Mouse (Mus musculus) forebrain, embryonic 13.5 days (tissue): ENCODE measurements around the gene Slc25a47. TPM values are rescaled to one million over a fixed set of nuclear protein-coding genes. Genes with fewer than 3 reads are reported as not detected.
A peak's percentile ranks its signal among the peaks of the same experiment; 100 is the strongest.

Experiments used
- ATAC-seq: fragments of 200-750 bp; cut with Nextera tagmentation; 2 replicates; pipeline ENCODE4 v1.8.0; 2017
- H3K27ac ChIP-seq: fragments of 300-500 bp; sonication (generic); 2 replicates; pipeline ENCODE4 v1.5.1; 2015; ENCODE audit warnings: inconsistent platforms, mild to moderate bottlenecking, moderate library complexity
- H3K27me3 ChIP-seq: fragments of 300-500 bp; sonication (generic); 2 replicates; pipeline ENCODE4 v1.6.1; 2015; ENCODE audit warnings: mild to moderate bottlenecking, inconsistent platforms
- H3K36me3 ChIP-seq: fragments of 300-500 bp; sonication (generic); 2 replicates; pipeline ENCODE4 v1.6.1; 2015; ENCODE audit warnings: mild to moderate bottlenecking, inconsistent platforms; ENCODE audit not compliant: poor library complexity, severe bottlenecking
- H3K4me1 ChIP-seq: fragments of 300-500 bp; sonication (generic); 2 replicates; pipeline ENCODE4 v1.6.1; 2015; ENCODE audit warnings: inconsistent platforms
- H3K4me2 ChIP-seq: fragments of 300-500 bp; sonication (generic); 2 replicates; pipeline ENCODE4 v1.6.1; 2015; ENCODE audit warnings: inconsistent platforms, mild to moderate bottlenecking, moderate library complexity
- H3K4me3 ChIP-seq: fragments of 300-500 bp; sonication (generic); 2 replicates; pipeline ENCODE4 v1.5.1; 2015; ENCODE audit warnings: mild to moderate bottlenecking, inconsistent platforms
- H3K9ac ChIP-seq: fragments of 300-500 bp; sonication (generic); 2 replicates; pipeline ENCODE4 v1.6.1; 2015; ENCODE audit warnings: mild to moderate bottlenecking, inconsistent platforms
- H3K9me3 ChIP-seq: fragments of 300-500 bp; sonication (generic); replicated peaks from 2 replicates; pipeline ENCODE4 v1.6.1; 2016; ENCODE audit warnings: inconsistent platforms
- WGBS: fragments of 180-500 bp; shearing (Covaris S2); methylation state at CpG from one replicate; pipeline ENCODE4 v1.1.7; 2015; 5-methylcytosine and 5-hydroxymethylcytosine counted together
- polyA plus RNA-seq: library from polyadenylated mRNA; unstranded; fragments of >200 nt; fragmentation: Nextera tagmentation; extraction: Ambion mirVana; gene quantifications from 2 replicates; pipeline ENCODE4 v1.2.1, GENCODE M21; 2015

Gene Slc25a47
- polyA plus RNA-seq, 1 experiment from 2014 or later: 15.6 TPM

DNA sequence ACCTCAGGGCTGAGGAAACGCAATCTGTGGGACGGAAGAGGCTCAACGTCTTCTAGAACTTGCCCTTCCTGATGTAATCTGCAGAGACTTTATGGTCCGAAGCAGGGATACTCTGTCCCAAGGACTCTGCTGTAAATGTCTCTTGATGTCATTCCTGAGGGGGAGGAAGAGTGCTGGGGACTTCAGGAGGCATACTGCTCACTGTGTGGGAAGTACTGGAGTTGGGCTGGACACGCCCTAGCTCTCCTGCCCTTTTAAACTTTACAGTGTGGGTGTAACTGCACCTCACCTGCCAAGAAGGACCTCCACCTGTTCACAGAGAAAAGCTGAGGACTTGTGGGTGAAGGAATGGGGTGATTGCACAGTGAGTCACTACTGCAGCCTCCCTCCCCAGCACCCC lies 44.8 kb downstream of the Slc25a47 start:
- H3K27me3 ChIP-seq: no peaks in the 10 kb centered on the region
- 97% methylated on average over 5 of the region's 5 CpGs for WGBS

DNA sequence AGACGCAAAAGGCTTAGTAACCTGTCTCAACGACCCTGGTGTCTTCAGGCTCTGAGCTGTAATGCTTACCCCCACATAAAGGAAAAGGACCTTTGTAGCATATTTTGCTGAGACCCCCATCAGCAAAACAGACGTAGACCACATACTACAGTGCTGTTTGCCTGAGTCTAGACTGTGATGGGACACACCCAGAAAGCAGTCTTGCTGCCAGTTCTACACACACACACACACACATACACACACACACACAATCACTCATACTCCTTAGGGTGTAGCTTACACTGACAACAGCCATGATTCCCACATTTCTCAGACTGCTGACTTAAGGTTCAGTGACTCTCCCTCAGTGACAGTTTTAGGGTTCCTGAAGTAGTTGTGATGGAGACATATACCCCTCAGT lies 45.3 kb downstream of the Slc25a47 start:
- Histone ChIP-seq H3K27me3 (no peaks in the 10 kb centered on the region), H3K4me3 (no peak overlapping the region), H3K4me2 (no peak overlapping the region), H3K9ac (no peak overlapping the region), H3K27ac (no peak overlapping the region), H3K9me3 (no peaks in the 10 kb centered on the region), H3K4me1 (no peaks in the 10 kb centered on the region), H3K36me3 (peaks cover 93% of the 10 kb centered on the region)
- 91% methylated on average over 3 of the region's 3 CpGs for WGBS
- ATAC-seq: no peak

More for the DNA sequence above, 44.8 kb downstream of the Slc25a47 start:
- no peak overlapping the region for H3K4me2 ChIP-seq
- no peaks in the 10 kb centered on the region for H3K9me3 ChIP-seq
- H3K36me3 ChIP-seq: peaks cover 93% of the 10 kb centered on the region
- H3K4me3 ChIP-seq: no peak overlapping the region
- no peak for ATAC-seq
- no peak overlapping the region for H3K9ac ChIP-seq
- no peaks in the 10 kb centered on the region for H3K4me1 ChIP-seq
- H3K27ac ChIP-seq: no peak overlapping the region

DNA sequence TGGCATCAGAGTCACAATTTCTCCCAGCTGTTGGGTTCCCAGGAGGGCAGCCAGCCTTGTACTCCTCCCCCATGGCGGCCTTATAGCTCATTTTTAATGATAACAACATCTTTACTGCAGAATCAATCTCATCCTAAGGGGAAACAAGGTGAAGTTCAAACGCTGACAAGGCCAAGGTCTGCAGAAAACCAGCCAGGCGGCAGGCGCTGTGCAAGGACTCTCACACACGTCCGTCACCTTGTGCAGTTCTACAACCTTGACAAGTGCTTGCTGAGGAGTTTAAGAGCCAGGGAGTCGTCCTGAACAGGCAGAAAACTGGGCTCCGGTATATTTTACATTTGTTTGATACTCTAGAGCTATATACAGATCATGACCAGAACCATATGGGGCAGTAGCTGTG lies 46.9 kb downstream of the Slc25a47 start:
- ATAC-seq: no peak
- 92% methylated on average over 8 of the region's 8 CpGs for WGBS
- no peak overlapping the region for H3K27ac ChIP-seq
- no peak overlapping the region for H3K4me2 ChIP-seq
- H3K36me3 ChIP-seq: peaks cover 96% of the 10 kb centered on the region
- no peak overlapping the region for H3K4me3 ChIP-seq
- no peaks in the 10 kb centered on the region for H3K27me3 ChIP-seq
- H3K9me3 ChIP-seq: no peaks in the 10 kb centered on the region
- no peaks in the 10 kb centered on the region for H3K4me1 ChIP-seq
- H3K9ac ChIP-seq: no peak overlapping the region

DNA sequence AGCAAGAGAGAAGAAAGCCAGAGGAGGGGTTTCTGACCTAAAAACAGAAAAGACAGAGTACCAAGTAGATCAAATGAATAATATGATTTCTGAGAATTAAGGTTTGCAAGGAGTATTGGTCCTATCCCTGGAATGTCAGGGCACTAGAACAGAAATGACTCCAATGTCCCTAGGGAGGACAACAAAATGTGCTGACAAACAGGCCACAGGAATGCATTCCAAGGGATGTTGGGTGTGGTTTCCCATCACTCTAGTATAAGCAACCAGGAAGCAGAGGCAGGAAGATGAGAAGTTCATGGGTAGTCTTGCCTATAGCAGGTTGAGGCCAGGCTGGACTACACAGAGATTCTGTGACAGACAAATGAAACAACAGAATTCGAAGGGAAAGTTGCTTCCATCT lies 50.1 kb downstream of the Slc25a47 start:
- 97% methylated on average over 1 of the region's 1 CpGs for WGBS
- H3K4me1 ChIP-seq: no peaks in the 10 kb centered on the region
- H3K27ac ChIP-seq: no peak overlapping the region
- no peak overlapping the region for H3K4me2 ChIP-seq
- peaks cover 94% of the 10 kb centered on the region for H3K36me3 ChIP-seq
- no peaks in the 10 kb centered on the region for H3K27me3 ChIP-seq
- H3K4me3 ChIP-seq: no peak overlapping the region
- H3K9me3 ChIP-seq: no peaks in the 10 kb centered on the region
- H3K9ac ChIP-seq: no peak overlapping the region
- no peak for ATAC-seq

DNA sequence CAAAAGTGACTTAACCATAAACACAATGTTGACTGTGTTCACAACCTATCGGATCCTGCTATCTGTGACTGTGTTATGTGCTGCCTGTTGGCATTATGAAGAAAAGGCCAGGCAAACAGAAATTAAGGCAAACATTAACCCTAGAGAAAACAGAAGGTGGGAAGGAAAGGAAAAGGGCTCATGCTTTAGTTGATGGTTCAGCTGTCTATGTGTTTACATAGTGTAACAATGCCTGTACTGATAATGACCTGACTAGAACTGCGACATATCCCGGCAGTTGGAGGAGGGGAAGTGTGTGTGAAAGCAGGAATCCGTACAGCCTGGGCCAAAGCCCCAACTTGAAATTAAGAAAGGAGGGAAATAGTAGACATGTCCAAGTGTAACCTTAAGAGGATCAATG lies 51.2 kb downstream of the Slc25a47 start:
- Histone ChIP-seq H3K4me3 (no peak overlapping the region), H3K36me3 (peaks cover 84% of the 10 kb centered on the region), H3K4me2 (no peak overlapping the region), H3K27me3 (no peaks in the 10 kb centered on the region), H3K27ac (no peak overlapping the region), H3K4me1 (no peaks in the 10 kb centered on the region), H3K9ac (no peak overlapping the region), H3K9me3 (no peaks in the 10 kb centered on the region)
- no peak for ATAC-seq
- 92% methylated on average over 4 of the region's 4 CpGs for WGBS

DNA sequence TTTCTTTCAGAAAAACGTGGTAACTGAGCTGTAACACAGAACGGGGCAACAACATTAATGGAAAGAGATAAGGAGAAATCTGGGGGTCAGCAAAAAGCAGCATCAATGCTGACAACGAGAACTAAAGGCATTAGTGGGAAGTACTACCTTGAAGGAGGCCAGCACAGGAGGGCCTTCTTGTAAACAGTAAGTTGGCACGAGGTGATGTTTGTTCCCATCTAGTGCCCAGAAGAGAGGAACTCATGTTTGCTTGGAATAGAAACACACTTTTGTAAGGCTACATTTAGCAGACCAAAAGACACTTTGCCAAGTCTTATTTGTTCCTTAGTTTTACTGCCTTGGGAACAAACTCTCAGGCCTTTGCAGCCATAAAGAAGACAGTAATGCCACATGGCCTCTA lies 52.8 kb downstream of the Slc25a47 start:
- H3K4me3 ChIP-seq: no peak overlapping the region
- ATAC-seq: no peak
- no peak overlapping the region for H3K27ac ChIP-seq
- H3K4me2 ChIP-seq: no peak overlapping the region
- H3K36me3 ChIP-seq: peaks cover 70% of the 10 kb centered on the region
- H3K4me1 ChIP-seq: peaks cover 13% of the 10 kb centered on the region
- no peak overlapping the region for H3K9ac ChIP-seq
- no peaks in the 10 kb centered on the region for H3K9me3 ChIP-seq
- WGBS: 64% methylated on average over 4 of the region's 4 CpGs
- H3K27me3 ChIP-seq: no peaks in the 10 kb centered on the region

DNA sequence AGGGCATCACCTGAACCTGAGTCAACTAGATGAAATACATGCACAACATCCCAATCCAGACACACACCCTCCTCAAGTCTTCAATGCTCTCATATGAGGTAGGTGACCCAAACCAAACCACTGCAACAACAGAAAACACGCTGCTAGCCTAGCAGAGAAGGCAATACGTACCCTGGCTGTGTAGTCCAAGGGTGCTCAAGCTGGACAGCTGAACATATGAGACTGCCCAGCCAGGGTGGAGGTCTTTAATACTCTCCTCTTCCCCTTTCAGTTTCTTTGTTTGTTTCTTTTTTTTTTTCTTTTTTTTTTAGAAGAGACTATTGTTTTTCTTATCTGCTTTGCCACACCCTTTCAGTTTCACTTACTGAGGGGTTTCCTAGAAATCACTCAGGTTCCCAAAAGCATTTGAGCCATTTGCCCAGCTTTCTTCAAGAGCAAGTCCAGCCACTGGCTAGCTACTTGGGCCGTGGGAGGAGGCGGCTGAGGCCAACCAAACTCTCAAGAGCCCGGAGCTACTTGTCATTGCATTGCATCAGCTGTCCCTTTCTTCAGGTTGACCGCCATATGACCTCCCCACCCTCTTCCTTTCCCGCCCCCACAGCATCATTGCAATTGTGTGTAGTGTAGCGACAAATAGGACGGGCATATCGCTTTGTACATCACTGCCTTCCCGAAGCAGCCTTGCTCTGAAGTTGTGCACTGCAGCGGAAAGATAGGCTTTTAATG lies 57.3 kb downstream of the Slc25a47 start, which contains the start of gene Wdr25:
Wdr25 (plus strand) TSS at position 643 of the 726 bp plus-strand sequence.
- H3K4me1 ChIP-seq: peaks cover 22% of the 10 kb centered on the region
- H3K4me2 ChIP-seq: peak within 1 kb of the TSS; percentile 81
- no peaks in the 10 kb centered on the region for H3K27me3 ChIP-seq
- H3K36me3 ChIP-seq: peaks cover 25% of the 10 kb centered on the region
- ATAC-seq: no peak
- 21% methylated on average over 12 of the region's 12 CpGs for WGBS
- H3K9ac ChIP-seq: peak within 1 kb of the TSS; percentile 83
- H3K27ac ChIP-seq: no peak within 1 kb of the TSS
- no peaks in the 10 kb centered on the region for H3K9me3 ChIP-seq
- peak within 1 kb of the TSS; percentile 94 for H3K4me3 ChIP-seq

DNA sequence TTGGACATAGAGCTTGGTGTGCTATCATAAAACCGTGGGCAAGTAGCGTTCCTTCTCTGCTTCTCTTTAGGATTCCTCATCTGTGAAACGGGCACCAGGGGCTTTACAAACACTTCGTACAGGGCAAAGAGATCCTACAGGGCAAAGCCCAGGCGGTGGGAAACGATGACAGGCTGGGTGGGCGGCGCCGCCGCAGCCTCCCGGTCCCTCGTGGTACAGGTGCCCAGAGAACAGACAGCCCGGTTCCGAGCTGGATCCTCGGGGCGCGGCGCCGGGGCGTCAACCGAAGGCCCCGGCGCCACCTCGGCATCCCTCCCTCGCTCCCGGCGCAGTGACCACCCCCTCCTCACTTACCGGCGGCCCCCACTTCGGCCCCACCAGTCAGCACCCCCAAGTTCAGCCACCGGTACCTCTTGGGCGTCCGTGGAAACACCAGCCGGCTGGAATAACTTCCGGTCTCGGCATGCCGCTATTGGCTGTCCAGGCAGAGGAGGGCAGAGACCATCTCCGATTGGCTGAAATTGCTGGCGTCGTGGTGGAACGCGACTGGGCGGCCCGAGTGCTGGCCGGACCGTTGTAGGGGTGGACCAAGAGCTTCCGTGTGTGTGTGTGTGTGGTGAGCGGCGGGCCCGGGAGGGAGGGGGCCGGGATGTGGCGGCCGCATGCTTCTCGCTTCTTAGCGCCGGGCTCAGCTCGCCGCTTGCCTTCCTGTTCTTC lies 58.0 kb downstream of the Slc25a47 start, which contains the start of gene Wars:
Wars (minus strand) TSS at position 460 of the 717 bp plus-strand sequence.
- H3K36me3 ChIP-seq: peaks cover 17% of the 10 kb centered on the region
- H3K4me3 ChIP-seq: peak within 1 kb of the TSS; percentile 94
- H3K27ac ChIP-seq: no peak within 1 kb of the TSS
- ATAC-seq: peak; percentile 100
- under 1% methylated on average over 52 of the region's 58 CpGs for WGBS
- H3K4me1 ChIP-seq: peaks cover 22% of the 10 kb centered on the region
- H3K4me2 ChIP-seq: peak within 1 kb of the TSS; percentile 81
- H3K27me3 ChIP-seq: no peaks in the 10 kb centered on the region
- H3K9me3 ChIP-seq: no peaks in the 10 kb centered on the region
- H3K9ac ChIP-seq: peak within 1 kb of the TSS; percentile 83

DNA sequence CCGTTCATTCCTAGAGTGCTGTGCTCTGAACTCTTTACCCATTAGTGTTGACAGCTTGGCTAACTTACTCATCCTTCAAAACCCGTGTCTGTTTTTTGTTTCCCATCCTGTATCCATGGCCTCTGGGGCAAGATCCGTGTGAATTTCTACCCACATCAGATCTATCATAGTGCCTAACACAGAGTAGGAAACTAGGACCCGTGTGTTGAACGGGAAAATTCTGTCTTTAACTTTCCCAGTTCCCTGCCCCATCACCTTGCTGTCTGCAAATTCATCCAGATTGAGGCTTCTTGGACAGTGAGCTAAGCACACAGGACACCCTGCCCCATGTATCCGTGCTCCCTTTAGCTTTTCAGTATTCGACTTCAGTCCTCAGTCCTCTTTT lies 58.6 kb downstream of the Slc25a47 start:
- peak overlapping the region; percentile 94 for H3K4me3 ChIP-seq
- H3K36me3 ChIP-seq: peaks cover 13% of the 10 kb centered on the region
- peaks cover 22% of the 10 kb centered on the region for H3K4me1 ChIP-seq
- 4% methylated on average over 7 of the region's 7 CpGs for WGBS
- H3K27me3 ChIP-seq: no peaks in the 10 kb centered on the region
- no peak overlapping the region for H3K27ac ChIP-seq
- H3K9me3 ChIP-seq: no peaks in the 10 kb centered on the region
- H3K4me2 ChIP-seq: peak overlapping the region; percentile 81
- peak overlapping the region; percentile 83 for H3K9ac ChIP-seq
- no peak; the same call in 1 of the 2 replicates for ATAC-seq

DNA sequence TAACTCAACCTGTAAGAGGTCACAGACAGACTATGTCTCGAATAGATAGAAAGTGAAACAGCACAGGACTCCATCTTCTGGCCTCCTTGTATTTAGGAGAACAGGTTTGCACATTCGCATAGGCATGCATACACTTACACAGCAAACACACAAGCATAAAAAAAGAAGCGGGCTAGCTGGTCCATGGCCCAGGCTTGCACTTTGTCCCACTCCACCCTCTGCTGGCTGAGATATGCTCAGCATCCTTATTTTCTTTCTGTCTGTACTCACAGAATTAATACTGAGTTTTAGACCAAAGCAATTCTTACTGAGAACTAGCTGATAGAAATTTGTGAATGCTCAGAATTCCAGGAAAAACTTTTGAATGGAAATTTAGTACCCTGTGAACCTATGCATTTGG lies 60.2 kb downstream of the Slc25a47 start:
- Histone ChIP-seq H3K4me2 (no peak overlapping the region), H3K27me3 (no peaks in the 10 kb centered on the region), H3K9me3 (no peaks in the 10 kb centered on the region), H3K4me3 (no peak overlapping the region), H3K27ac (no peak overlapping the region), H3K4me1 (peaks cover 22% of the 10 kb centered on the region), H3K9ac (no peak overlapping the region), H3K36me3 (no peaks in the 10 kb centered on the region)
- 71% methylated on average over 3 of the region's 3 CpGs for WGBS
- ATAC-seq: no peak

DNA sequence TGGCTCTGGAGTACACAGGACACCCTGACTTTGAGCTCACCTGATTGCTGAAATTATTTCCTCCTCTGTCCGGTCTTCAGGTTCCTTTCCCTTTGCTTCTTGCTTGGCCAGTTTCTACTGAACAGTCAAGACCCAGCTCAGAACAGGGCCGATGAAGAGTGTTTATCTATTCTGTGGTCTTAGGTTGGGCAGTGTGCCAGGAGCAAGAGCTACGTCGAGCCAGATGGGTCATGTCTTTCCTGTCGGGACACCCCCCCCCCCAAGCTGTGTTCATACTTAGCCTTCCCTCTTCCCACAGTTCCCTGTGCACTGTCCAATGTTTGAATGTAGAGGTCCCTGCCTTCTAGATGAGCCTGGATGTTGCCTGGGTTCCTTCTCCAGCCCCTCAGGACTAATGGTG lies 65.5 kb downstream of the Slc25a47 start:
- ATAC-seq: no peak
- no peaks in the 10 kb centered on the region for H3K36me3 ChIP-seq
- 72% methylated on average over 5 of the region's 5 CpGs for WGBS
- no peak overlapping the region for H3K27ac ChIP-seq
- no peak overlapping the region for H3K9ac ChIP-seq
- H3K4me1 ChIP-seq: peaks cover 24% of the 10 kb centered on the region
- no peaks in the 10 kb centered on the region for H3K27me3 ChIP-seq
- no peak overlapping the region for H3K4me2 ChIP-seq
- H3K9me3 ChIP-seq: no peaks in the 10 kb centered on the region
- H3K4me3 ChIP-seq: no peak overlapping the region

DNA sequence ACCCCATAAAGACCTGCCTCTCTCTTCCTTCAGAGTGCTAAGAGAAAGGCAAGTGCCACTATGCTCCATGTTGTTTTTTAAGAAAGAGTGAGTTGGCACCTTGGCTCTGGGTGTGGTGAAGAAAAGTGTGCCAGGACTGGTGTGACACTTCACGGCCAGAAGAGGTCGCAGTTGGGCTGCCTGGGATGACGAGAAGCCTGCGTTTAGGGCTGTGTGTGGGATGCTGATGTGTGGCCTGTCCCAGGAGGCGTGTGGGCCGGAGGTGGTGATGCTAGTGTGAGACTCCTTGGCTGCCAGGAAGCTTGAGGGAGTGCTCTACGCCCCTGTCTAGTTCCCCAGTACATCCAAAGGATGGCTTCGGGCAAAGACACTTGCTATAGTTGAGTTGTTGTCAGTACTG lies 67.1 kb downstream of the Slc25a47 start:
- no peaks in the 10 kb centered on the region for H3K27me3 ChIP-seq
- H3K4me2 ChIP-seq: no peak overlapping the region
- H3K27ac ChIP-seq: no peak overlapping the region
- no peaks in the 10 kb centered on the region for H3K9me3 ChIP-seq
- no peaks in the 10 kb centered on the region for H3K36me3 ChIP-seq
- no peak overlapping the region for H3K9ac ChIP-seq
- H3K4me1 ChIP-seq: peaks cover 36% of the 10 kb centered on the region
- peak; percentile 46; the same call in 1 of the 2 replicates for ATAC-seq
- no peak overlapping the region for H3K4me3 ChIP-seq
- 17% methylated on average over 8 of the region's 8 CpGs for WGBS
